Mouse (Mus musculus) hindbrain, embryonic 11.5 days (tissue): ENCODE results near the gene Ank3. TPM values are rescaled to one million over a fixed set of nuclear protein-coding genes. Genes with fewer than 3 reads are reported as not detected.

ENCODE experiments used
- ATAC-seq: fragments of 200-750 bp; cut with Nextera tagmentation; 2 replicates; pipeline ENCODE4 v1.8.0; 2017; ENCODE audit warnings: mild to moderate bottlenecking, moderate TSS enrichment, moderate library complexity; ENCODE audit not compliant: low FRiP score
- DNase-seq: peaks from one replicate; pipeline ENCODE4 v3.0.0-alpha.2; 2015; ENCODE audit warnings: low spot score
- H3K27ac ChIP-seq: fragments of 300-500 bp; sonication (generic); 2 replicates; pipeline ENCODE4 v1.5.1; 2014; ENCODE audit warnings: mild to moderate bottlenecking, low read depth, low read length
- H3K27me3 ChIP-seq: fragments of 300-500 bp; sonication (generic); 2 replicates; pipeline ENCODE4 v1.6.1; 2014; ENCODE audit warnings: mild to moderate bottlenecking, low read length, moderate library complexity, mixed read lengths; ENCODE audit not compliant: control insufficient read depth, insufficient read depth
- H3K36me3 ChIP-seq: fragments of 300-500 bp; sonication (generic); 2 replicates; pipeline ENCODE4 v1.6.1; 2014; ENCODE audit warnings: mild to moderate bottlenecking, low read length, moderate library complexity, mixed read lengths; ENCODE audit not compliant: control insufficient read depth, insufficient read depth
- H3K4me1 ChIP-seq: fragments of 300-500 bp; sonication (generic); replicated peaks from 2 replicates; pipeline ENCODE4 v1.6.1; 2014; ENCODE audit warnings: low read length, mixed read lengths; ENCODE audit not compliant: control insufficient read depth, insufficient read depth
- H3K4me2 ChIP-seq: fragments of 300-500 bp; sonication (generic); replicated peaks from 2 replicates; pipeline ENCODE4 v1.6.1; 2014; ENCODE audit warnings: mild to moderate bottlenecking, low read depth, low read length
- H3K4me3 ChIP-seq: fragments of 300-500 bp; sonication (generic); 2 replicates; pipeline ENCODE4 v1.5.1; 2014; ENCODE audit warnings: low read depth, low read length
- H3K9ac ChIP-seq: fragments of 300-500 bp; sonication (generic); 2 replicates; pipeline ENCODE4 v1.6.1; 2014; ENCODE audit warnings: low read depth, low read length
- H3K9me3 ChIP-seq: fragments of 300-500 bp; sonication (generic); 2 replicates; pipeline ENCODE4 v1.6.1; 2016; ENCODE audit warnings: low read length; ENCODE audit not compliant: control insufficient read depth
- WGBS: fragments of 180-500 bp; shearing (Covaris S2); extraction: QIAGEN DNeasy Blood & Tissue Kit; methylation state at CpG from one replicate; pipeline ENCODE4 v1.1.7; 2014; 5-methylcytosine and 5-hydroxymethylcytosine counted together
- polyA plus RNA-seq: library from polyadenylated mRNA; unstranded; fragments of >200 nt; fragmentation: Nextera tagmentation; extraction: Ambion mirVana; gene quantifications from 2 replicates; pipeline ENCODE4 v1.2.1, GENCODE M21; 2014

Ank3 gene
- polyA plus RNA-seq, 1 experiment from 2014 or later = 97.7 TPM

- no peak overlapping the region for H3K27ac ChIP-seq
- 89% methylated on average over 7 of the region's 7 CpGs for WGBS
- ATAC-seq = no peak
Measured at GRCm38 (mm10) chr10:69431101-69431500, 32.5 kb downstream of the Ank3 start.

DNA sequence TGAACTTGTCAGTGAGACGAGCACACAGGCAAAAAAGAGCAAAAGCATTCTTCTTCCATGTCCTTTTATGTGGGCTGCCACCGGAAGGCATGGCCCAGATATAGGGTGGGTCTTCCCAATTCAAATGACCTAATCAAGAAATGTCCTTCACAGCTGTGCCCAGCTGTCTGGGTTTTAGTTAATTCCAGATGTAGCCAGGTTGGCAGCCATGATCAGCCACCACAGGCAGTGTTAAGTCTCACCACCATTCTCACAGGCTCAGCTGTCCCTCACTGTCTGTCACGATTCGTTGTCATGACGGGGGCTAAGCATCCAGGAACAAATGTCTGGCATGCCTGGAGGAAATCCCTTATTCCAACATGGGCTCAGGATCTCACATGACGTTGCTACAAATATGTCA is 36.6 kb downstream of the Ank3 start:
- H3K27me3 ChIP-seq = no peaks in the 10 kb centered on the region
- H3K4me1 ChIP-seq = no peaks in the 10 kb centered on the region
- no peak overlapping the region for H3K4me2 ChIP-seq
- H3K36me3 ChIP-seq = no peaks in the 10 kb centered on the region
- no peak overlapping the region for H3K4me3 ChIP-seq
- whole genome bisulfite sequencing = 78% methylated on average over 6 of the region's 6 CpGs
- H3K9me3 ChIP-seq = no peaks in the 10 kb centered on the region
- H3K9ac ChIP-seq = no peak overlapping the region
- no peak for DNase-seq
- no peak overlapping the region for H3K27ac ChIP-seq
- ATAC-seq = no peak

More at GRCm38 (mm10) chr10:69431101-69431500, 32.5 kb downstream of the Ank3 start:
- Histone ChIP-seq H3K4me2 (no peak overlapping the region), H3K4me3 (no peak overlapping the region), H3K9ac (no peak overlapping the region), H3K9me3 (no peaks in the 10 kb centered on the region), H3K4me1 (no peaks in the 10 kb centered on the region), H3K27me3 (no peaks in the 10 kb centered on the region), H3K36me3 (no peaks in the 10 kb centered on the region)
- DNase-seq = no peak

GRCm38 (mm10) chr10:69439449-69439848 is 40.9 kb downstream of the Ank3 start:
- Histone ChIP-seq H3K4me3 (no peak overlapping the region), H3K36me3 (no peaks in the 10 kb centered on the region), H3K9ac (no peak overlapping the region), H3K27ac (no peak overlapping the region), H3K4me1 (no peaks in the 10 kb centered on the region), H3K9me3 (no peaks in the 10 kb centered on the region), H3K27me3 (no peaks in the 10 kb centered on the region), H3K4me2 (no peak overlapping the region)
- 88% methylated on average over 8 of the region's 8 CpGs for WGBS
- ATAC-seq (no peak), DNase-seq (no peak)

DNA sequence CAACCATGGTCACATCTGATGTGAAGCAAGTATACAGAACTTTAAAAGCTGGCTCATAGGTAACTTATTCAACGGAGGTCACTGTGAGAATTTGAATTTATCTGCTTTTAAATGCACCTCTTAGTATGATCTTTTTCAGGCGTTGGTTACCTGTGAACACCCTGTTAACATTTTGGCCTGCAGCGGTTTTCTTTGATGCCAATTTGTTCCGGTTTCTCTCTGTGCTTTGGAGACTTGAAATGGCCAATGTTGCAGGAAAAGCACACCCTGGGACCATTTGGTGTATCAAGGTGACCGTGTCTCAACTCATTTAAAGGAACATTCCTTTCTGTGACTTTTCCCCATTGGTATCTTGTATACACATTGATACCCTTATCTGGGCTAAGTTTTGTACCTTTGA is 46.0 kb downstream of the Ank3 start:
- H3K27ac ChIP-seq = no peak overlapping the region
- no peaks in the 10 kb centered on the region for H3K9me3 ChIP-seq
- no peak overlapping the region for H3K4me2 ChIP-seq
- H3K4me3 ChIP-seq = no peak overlapping the region
- no peaks in the 10 kb centered on the region for H3K4me1 ChIP-seq
- H3K9ac ChIP-seq = no peak overlapping the region
- DNase-seq (no peak), ATAC-seq (no peak)
- no peaks in the 10 kb centered on the region for H3K27me3 ChIP-seq
- H3K36me3 ChIP-seq = no peaks in the 10 kb centered on the region
- WGBS = 79% methylated on average over 5 of the region's 5 CpGs

DNA sequence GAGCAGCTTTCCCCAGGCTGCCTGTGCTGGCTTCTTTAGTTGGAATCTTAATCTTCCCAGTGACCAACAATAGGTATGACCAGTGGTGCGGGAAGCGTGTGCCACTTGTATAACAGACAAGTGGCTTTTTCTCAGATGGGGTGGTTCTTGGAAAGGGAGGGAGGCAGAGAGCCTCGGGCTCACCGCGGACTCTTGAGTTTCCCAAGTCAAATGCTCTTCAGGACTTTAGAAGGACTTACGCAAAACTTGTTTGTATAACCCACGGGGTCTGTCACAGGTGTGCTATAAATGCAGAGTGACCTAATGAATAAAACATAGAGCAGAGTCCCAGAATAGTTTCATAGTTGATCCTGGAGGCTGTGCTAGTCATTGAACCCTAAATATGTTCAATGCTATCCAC is 47.4 kb downstream of the Ank3 start:
- no peaks in the 10 kb centered on the region for H3K36me3 ChIP-seq
- no peak for DNase-seq
- H3K4me1 ChIP-seq = no peaks in the 10 kb centered on the region
- H3K9me3 ChIP-seq = no peaks in the 10 kb centered on the region
- no peaks in the 10 kb centered on the region for H3K27me3 ChIP-seq
- no peak overlapping the region for H3K4me2 ChIP-seq
- no peak overlapping the region for H3K4me3 ChIP-seq
- H3K27ac ChIP-seq = no peak overlapping the region
- no peak overlapping the region for H3K9ac ChIP-seq
- no peak for ATAC-seq
- 78% methylated on average over 7 of the region's 7 CpGs for WGBS

- DNase-seq (no peak), ATAC-seq (no peak)
- Histone ChIP-seq H3K27ac (no peak overlapping the region), H3K4me1 (no peaks in the 10 kb centered on the region), H3K4me2 (no peak overlapping the region), H3K9ac (no peak overlapping the region), H3K27me3 (no peaks in the 10 kb centered on the region), H3K36me3 (no peaks in the 10 kb centered on the region), H3K9me3 (no peaks in the 10 kb centered on the region), H3K4me3 (no peak overlapping the region)
- WGBS = 96% methylated on average over 5 of the region's 5 CpGs
Measured at GRCm38 (mm10) chr10:69446566-69446965, 48.0 kb downstream of the Ank3 start.

DNA sequence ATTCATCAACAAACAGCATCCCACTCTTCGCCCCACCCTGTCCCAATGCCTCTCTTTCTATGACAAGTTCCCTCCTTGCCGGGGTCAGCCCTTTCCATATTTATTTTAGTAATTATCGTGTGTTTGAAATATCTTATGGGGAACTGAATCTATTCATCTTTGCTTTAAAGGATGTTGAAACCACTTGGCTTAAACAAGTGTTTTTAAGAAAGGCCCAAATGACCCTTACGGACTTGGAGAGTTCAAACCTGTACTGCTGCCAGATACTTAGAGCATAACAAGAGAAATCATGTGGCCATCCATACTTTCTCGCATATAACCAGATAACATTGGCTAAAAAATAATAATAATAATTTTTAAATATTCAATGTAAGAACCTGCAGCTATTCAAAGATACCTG is 48.7 kb downstream of the Ank3 start:
- Histone ChIP-seq H3K4me1 (no peaks in the 10 kb centered on the region), H3K27me3 (no peaks in the 10 kb centered on the region), H3K27ac (no peak overlapping the region), H3K4me3 (no peak overlapping the region), H3K36me3 (no peaks in the 10 kb centered on the region), H3K4me2 (no peak overlapping the region), H3K9ac (no peak overlapping the region), H3K9me3 (no peaks in the 10 kb centered on the region)
- no peak for ATAC-seq
- DNase-seq = no peak
- 91% methylated on average over 5 of the region's 5 CpGs for WGBS

GRCm38 (mm10) chr10:69448174-69448573 is 49.6 kb downstream of the Ank3 start:
- WGBS = 81% methylated on average over 3 of the region's 3 CpGs
- ATAC-seq = no peak
- Histone ChIP-seq H3K9ac (no peak overlapping the region), H3K36me3 (no peaks in the 10 kb centered on the region), H3K9me3 (no peaks in the 10 kb centered on the region), H3K27me3 (no peaks in the 10 kb centered on the region), H3K27ac (no peak overlapping the region), H3K4me2 (no peak overlapping the region), H3K4me1 (no peaks in the 10 kb centered on the region), H3K4me3 (no peak overlapping the region)
- DNase-seq = no peak

DNA sequence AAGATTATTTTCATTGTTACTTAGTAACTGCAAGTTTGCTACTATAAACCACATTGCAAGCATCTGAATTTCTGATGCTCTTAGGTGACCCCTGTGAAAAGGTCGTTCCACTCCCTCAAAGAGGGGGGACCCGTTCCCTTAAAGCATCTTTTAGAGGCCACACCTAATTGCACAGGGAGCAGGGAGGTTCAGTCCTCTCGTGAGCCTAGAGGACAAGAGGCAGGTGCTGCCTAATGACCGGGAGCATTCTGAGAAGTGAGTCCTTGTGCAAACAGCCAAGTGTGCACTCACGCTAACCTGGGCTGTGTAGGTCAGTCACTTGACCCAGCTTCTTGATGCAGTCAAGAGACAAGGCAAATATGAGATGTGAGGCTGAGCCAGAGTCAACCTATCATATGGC is 52.4 kb downstream of the Ank3 start:
- Histone ChIP-seq H3K4me3 (no peak overlapping the region), H3K9me3 (no peaks in the 10 kb centered on the region), H3K4me2 (no peak overlapping the region), H3K4me1 (no peaks in the 10 kb centered on the region), H3K27me3 (no peaks in the 10 kb centered on the region), H3K9ac (no peak overlapping the region), H3K36me3 (no peaks in the 10 kb centered on the region), H3K27ac (no peak overlapping the region)
- no peak for ATAC-seq
- no peak for DNase-seq
- WGBS = 70% methylated on average over 5 of the region's 5 CpGs
